Mouse (Mus musculus) ES-E14 (cell line): ENCODE measurements around the gene Zc3h4. TPM values are rescaled to one million over a fixed set of nuclear protein-coding genes. Genes with fewer than 3 reads are reported as not detected.

Experiments used
- DNase-seq: peaks from one replicate; pipeline ENCODE4 v3.0.0-alpha.2; 2013; ENCODE audit warnings: low read depth, low spot score
- H3K27ac ChIP-seq: 2 replicates; pipeline ENCODE4 v1.5.1; 2012; ENCODE audit warnings: low read depth, mild to moderate bottlenecking, low read length, moderate library complexity, mixed read lengths; ENCODE audit not compliant: poor library complexity, insufficient read depth, severe bottlenecking
- H3K36me3 ChIP-seq: 2 replicates; pipeline ENCODE4 v1.6.1; 2012; ENCODE audit warnings: mild to moderate bottlenecking, low read length, moderate library complexity, mixed read lengths; ENCODE audit not compliant: control insufficient read depth, poor library complexity, insufficient read depth, severe bottlenecking
- H3K4me1 ChIP-seq, 2 experiments: fragments of 150-350 bp in 1 of 2; sonication (generic) in 1 of 2; 2 replicates each; pipeline ENCODE4 v1.6.1; 2012; ENCODE audit warnings: low read length in 2 of 2, mild to moderate bottlenecking in 1 of 2, mixed read lengths in 1 of 2; ENCODE audit not compliant: control insufficient read depth in 2 of 2, insufficient read depth in 2 of 2, poor library complexity in 1 of 2
- H3K4me3 ChIP-seq, 2 experiments: fragments of 150-350 bp in 1 of 2; sonication (generic) in 1 of 2; 2 replicates each; pipeline ENCODE4 v1.5.1; 2012; ENCODE audit warnings: low read length in 2 of 2, low read depth in 1 of 2, mild to moderate bottlenecking in 1 of 2, mixed read lengths in 1 of 2; ENCODE audit not compliant: insufficient read depth in 1 of 2, poor library complexity in 1 of 2, severe bottlenecking in 1 of 2
- H3K9ac ChIP-seq: 2 replicates; pipeline ENCODE4 v1.6.1; 2012; ENCODE audit warnings: low read depth, mild to moderate bottlenecking, low read length, mixed read lengths; ENCODE audit not compliant: poor library complexity, insufficient read depth, severe bottlenecking
- H3K9me3 ChIP-seq: fragments of 150-350 bp; sonication (generic); 2 replicates; pipeline ENCODE4 v1.6.1; 2012; ENCODE audit warnings: low read depth, mild to moderate bottlenecking, low read length; ENCODE audit not compliant: control insufficient read depth, insufficient read depth
- CHD2 ChIP-seq: IDR thresholded peaks from 2 replicates; pipeline ENCODE4 v1.6.1; 2014; ENCODE audit warnings: mild to moderate bottlenecking, low read depth, low read length, inconsistent platforms
- HCFC1 ChIP-seq: IDR thresholded peaks from 2 replicates; pipeline ENCODE4 v1.6.1; 2012; ENCODE audit warnings: low read length, inconsistent platforms, borderline replicate concordance; ENCODE audit not compliant: insufficient read depth
- MAFK ChIP-seq: IDR thresholded peaks from 2 replicates; pipeline ENCODE4 v1.6.1; 2014; ENCODE audit warnings: mild to moderate bottlenecking, low read depth, low read length, inconsistent platforms; ENCODE audit not compliant: insufficient read depth
- ZC3H11A ChIP-seq: IDR thresholded peaks from 2 replicates; pipeline ENCODE4 v1.6.1; 2012; ENCODE audit warnings: low read depth, mild to moderate bottlenecking, inconsistent platforms, low read length, borderline replicate concordance
- ZNF384 ChIP-seq: IDR thresholded peaks from 2 replicates; pipeline ENCODE4 v1.6.1; 2012; ENCODE audit warnings: low read depth, low read length, inconsistent platforms
- in situ Hi-C, 2 experiments: fragments of 600-800 bp; cut with MboI; formaldehyde crosslinking; loops; one replicate each; pipeline ENCODE4 v1.15.1; 2025; ENCODE audit warnings: low sequenced_read_pairs in 2 of 2, inconsistent platforms in 1 of 2; ENCODE audit not compliant: unreplicated experiment in 2 of 2
- total RNA-seq: library from RNA; depleted of rRNA; stranded (reverse); fragments of 300-350 nt; gene quantifications from 2 replicates; pipeline ENCODE4 v1.2.3, GENCODE M21; 2012

Gene Zc3h4
- total RNA-seq, 1 experiment, result 43.7 TPM

- TF ChIP-seq ZC3H11A, result no peak
- TF ChIP-seq ZNF384, result no peak
- TF ChIP-seq CHD2, result no peak
- TF ChIP-seq MAFK, result no peak
- no peak for TF ChIP-seq HCFC1
- no peak for DNase-seq
Measured at GRCm38 (mm10) chr7:16465160-16465559, 64.5 kb downstream of the Zc3h4 start.

GRCm38 (mm10) chr7:16465568-16465967 lies 64.9 kb downstream of the Zc3h4 start:
- no peak overlapping the region for H3K27ac ChIP-seq

More at GRCm38 (mm10) chr7:16465160-16465559, 64.5 kb downstream of the Zc3h4 start:
- no peak overlapping the region for H3K4me3 ChIP-seq
- H3K9me3 ChIP-seq, result no peaks in the 10 kb centered on the region
- in situ Hi-C loops, result no loop called here
- no peaks in the 10 kb centered on the region for H3K36me3 ChIP-seq
- H3K4me1 ChIP-seq, result peaks cover 0 to 8% of the 10 kb centered on the region in 2 experiments; a peak in 1 of 4 replicates
- no peak overlapping the region for H3K9ac ChIP-seq
- no peak overlapping the region for H3K27ac ChIP-seq

GRCm38 (mm10) chr7:16466565-16466964 lies 65.9 kb downstream of the Zc3h4 start:
- Histone ChIP-seq H3K4me1 (peaks cover 0 to 8% of the 10 kb centered on the region in 2 experiments; a peak in 1 of 4 replicates), H3K36me3 (no peaks in the 10 kb centered on the region), H3K9me3 (no peaks in the 10 kb centered on the region), H3K4me3 (no peak overlapping the region), H3K27ac (no peak overlapping the region), H3K9ac (no peak overlapping the region)
- TF ChIP-seq HCFC1 (0 out of 2 replicates have a peak, but pooled peaks have one; percentile 29), MAFK (no peak), CHD2 (no peak), ZC3H11A (0 out of 2 replicates have a peak, but pooled peaks have one; percentile 9), ZNF384 (no peak)
- DNase-seq, result peak; percentile 73
- in situ Hi-C loops, result no loop called here

More at GRCm38 (mm10) chr7:16465568-16465967, 64.9 kb downstream of the Zc3h4 start:
- in situ Hi-C loops, result no loop called here
- H3K36me3 ChIP-seq, result no peaks in the 10 kb centered on the region
- peaks cover 0 to 8% of the 10 kb centered on the region in 2 experiments; a peak in 1 of 4 replicates for H3K4me1 ChIP-seq
- TF ChIP-seq MAFK, result no peak
- no peak for TF ChIP-seq HCFC1
- TF ChIP-seq CHD2, result no peak
- no peak for TF ChIP-seq ZC3H11A
- no peak for TF ChIP-seq ZNF384
- no peak overlapping the region for H3K9ac ChIP-seq
- no peak for DNase-seq
- no peaks in the 10 kb centered on the region for H3K9me3 ChIP-seq
- H3K4me3 ChIP-seq, result no peak overlapping the region

DNA sequence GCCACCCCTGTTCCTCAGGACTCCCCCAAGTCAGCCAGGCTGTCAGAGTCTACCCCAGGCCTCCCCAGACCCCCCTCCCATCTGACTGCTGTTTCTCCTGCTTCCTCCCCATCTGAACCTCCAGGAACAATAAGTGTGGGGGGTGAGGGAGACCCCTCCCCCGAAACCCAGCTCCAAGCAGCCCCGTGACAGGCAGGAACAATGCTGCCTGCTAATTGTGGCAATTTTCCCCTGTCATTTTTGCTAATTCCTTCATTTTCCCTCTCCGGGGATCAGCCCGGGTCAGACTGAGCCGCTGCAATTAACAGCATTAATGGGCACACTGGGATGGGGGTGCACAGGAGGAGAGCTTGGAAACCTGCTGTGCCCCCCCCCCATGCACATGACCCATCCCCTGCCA lies 67.4 kb downstream of the Zc3h4 start:
- Histone ChIP-seq H3K9me3 (no peaks in the 10 kb centered on the region), H3K4me1 (peaks cover 2 to 10% of the 10 kb centered on the region in 2 experiments; a peak in 1 of 4 replicates), H3K27ac (no peak overlapping the region), H3K4me3 (no peak overlapping the region), H3K9ac (no peak overlapping the region), H3K36me3 (no peaks in the 10 kb centered on the region)
- in situ Hi-C loops, result no loop called here
- no peak for DNase-seq
- TF ChIP-seq ZC3H11A, result no peak
- no peak for TF ChIP-seq CHD2
- TF ChIP-seq MAFK, result no peak
- TF ChIP-seq ZNF384, result no peak
- TF ChIP-seq HCFC1, result no peak

- peaks cover 2 to 13% of the 10 kb centered on the region in 2 experiments; a peak in 1 of 4 replicates for H3K4me1 ChIP-seq
- H3K27ac ChIP-seq, result no peak overlapping the region
- H3K9ac ChIP-seq, result no peak overlapping the region
- in situ Hi-C loops, result no loop called here
- no peak overlapping the region for H3K4me3 ChIP-seq
- no peaks in the 10 kb centered on the region for H3K36me3 ChIP-seq
- H3K9me3 ChIP-seq, result no peaks in the 10 kb centered on the region
- DNase-seq, result no peak
- TF ChIP-seq MAFK (no peak), ZNF384 (peak; percentile 87; the same call in 1 of the 2 replicates)
Measured at GRCm38 (mm10) chr7:16471549-16471948, 70.8 kb downstream of the Zc3h4 start.
